Mouse (Mus musculus): Measurements from ENCODE around the gene Pef1. TPM values are rescaled to one million over a fixed set of nuclear protein-coding genes. Genes with fewer than 3 reads are reported as not detected.

Pef1 gene
- polyA plus RNA-seq, 1 experiment from 2014 or later, result 67.8 TPM

GRCm38 (mm10) chr4:130081345-130082190 is 20.8 kb upstream of the Pef1 start:
- H3K27me3 ChIP-seq (ENCODE audit: control insufficient read depth, insufficient read depth, low read length), result no peaks in the 10 kb centered on the region; the same call in 1 of the 2 replicates
- H3K4me3 ChIP-seq (ENCODE audit: low read depth, low read length), result no peak overlapping the region
- no peak overlapping the region for H3K9ac ChIP-seq (replicated peaks; ENCODE audit: low read length)
- H3K4me2 ChIP-seq (ENCODE audit: low read depth, low read length), result no peak overlapping the region
- WGBS, result 75% methylated on average over 19 of the region's 19 CpGs
- ATAC-seq (replicated peaks; ENCODE audit: insufficient number of reproducible peaks, low FRiP score, low TSS enrichment, low read depth) (no peak), DNase-seq (ENCODE audit: low spot score) (no peak)
- no peaks in the 10 kb centered on the region for H3K9me3 ChIP-seq (replicated peaks; ENCODE audit: control insufficient read depth, low read length)
- H3K36me3 ChIP-seq (replicated peaks; ENCODE audit: control insufficient read depth, insufficient read depth, low read depth, low read length), result no peaks in the 10 kb centered on the region
- no peak overlapping the region for H3K27ac ChIP-seq (replicated peaks; ENCODE audit: low read depth, low read length)
- H3K4me1 ChIP-seq (ENCODE audit: control insufficient read depth, insufficient read depth, low read length), result no peaks in the 10 kb centered on the region

- H3K27ac ChIP-seq (replicated peaks; ENCODE audit: low read depth, low read length), result no peak overlapping the region
- H3K9me3 ChIP-seq (replicated peaks; ENCODE audit: control insufficient read depth, low read length), result no peaks in the 10 kb centered on the region
- no peak for ATAC-seq (replicated peaks; ENCODE audit: insufficient number of reproducible peaks, low FRiP score, low TSS enrichment, low read depth)
- no peak overlapping the region for H3K4me3 ChIP-seq (ENCODE audit: low read depth, low read length)
- no peaks in the 10 kb centered on the region; the same call in 1 of the 2 replicates for H3K27me3 ChIP-seq (ENCODE audit: control insufficient read depth, insufficient read depth, low read length)
- H3K4me1 ChIP-seq (ENCODE audit: control insufficient read depth, insufficient read depth, low read length), result no peaks in the 10 kb centered on the region
- H3K9ac ChIP-seq (replicated peaks; ENCODE audit: low read length), result no peak overlapping the region
- H3K4me2 ChIP-seq (ENCODE audit: low read depth, low read length), result no peak overlapping the region
- WGBS, result 53% methylated on average over 9 of the region's 9 CpGs
- no peaks in the 10 kb centered on the region for H3K36me3 ChIP-seq (replicated peaks; ENCODE audit: control insufficient read depth, insufficient read depth, low read depth, low read length)
- no peak for DNase-seq (ENCODE audit: low spot score)
Measured at GRCm38 (mm10) chr4:130082211-130082610, 20.1 kb upstream of the Pef1 start.

- Histone ChIP-seq H3K36me3 (replicated peaks; ENCODE audit: control insufficient read depth, insufficient read depth, low read depth, low read length) (no peaks in the 10 kb centered on the region), H3K4me3 (ENCODE audit: low read depth, low read length) (no peak overlapping the region), H3K4me2 (ENCODE audit: low read depth, low read length) (no peak overlapping the region), H3K27ac (replicated peaks; ENCODE audit: low read depth, low read length) (no peak overlapping the region), H3K9me3 (replicated peaks; ENCODE audit: control insufficient read depth, low read length) (no peaks in the 10 kb centered on the region), H3K9ac (replicated peaks; ENCODE audit: low read length) (no peak overlapping the region), H3K27me3 (ENCODE audit: control insufficient read depth, insufficient read depth, low read length) (no peaks in the 10 kb centered on the region), H3K4me1 (ENCODE audit: control insufficient read depth, insufficient read depth, low read length) (no peaks in the 10 kb centered on the region)
- ATAC-seq (replicated peaks; ENCODE audit: insufficient number of reproducible peaks, low FRiP score, low TSS enrichment, low read depth) (no peak), DNase-seq (ENCODE audit: low spot score) (no peak)
- WGBS, result 52% methylated on average over 7 of the region's 7 CpGs
Measured at GRCm38 (mm10) chr4:130084331-130084945, 17.9 kb upstream of the Pef1 start.

GRCm38 (mm10) chr4:130085246-130085820 is 17.0 kb upstream of the Pef1 start:
- Histone ChIP-seq H3K27me3 (ENCODE audit: control insufficient read depth, insufficient read depth, low read length) (no peaks in the 10 kb centered on the region), H3K27ac (replicated peaks; ENCODE audit: low read depth, low read length) (no peak overlapping the region), H3K4me3 (ENCODE audit: low read depth, low read length) (no peak overlapping the region), H3K9me3 (replicated peaks; ENCODE audit: control insufficient read depth, low read length) (no peaks in the 10 kb centered on the region), H3K9ac (replicated peaks; ENCODE audit: low read length) (no peak overlapping the region), H3K36me3 (replicated peaks; ENCODE audit: control insufficient read depth, insufficient read depth, low read depth, low read length) (no peaks in the 10 kb centered on the region), H3K4me2 (ENCODE audit: low read depth, low read length) (no peak overlapping the region), H3K4me1 (ENCODE audit: control insufficient read depth, insufficient read depth, low read length) (no peaks in the 10 kb centered on the region)
- DNase-seq (ENCODE audit: low spot score) (no peak), ATAC-seq (replicated peaks; ENCODE audit: insufficient number of reproducible peaks, low FRiP score, low TSS enrichment, low read depth) (no peak)
- 72% methylated on average over 12 of the region's 12 CpGs for WGBS

GRCm38 (mm10) chr4:130087293-130087692 is 15.1 kb upstream of the Pef1 start:
- peak; percentile 91 for DNase-seq (ENCODE audit: low spot score)
- no peaks in the 10 kb centered on the region for H3K9me3 ChIP-seq (replicated peaks; ENCODE audit: control insufficient read depth, low read length)
- no peaks in the 10 kb centered on the region for H3K4me1 ChIP-seq (ENCODE audit: control insufficient read depth, insufficient read depth, low read length)
- WGBS, result 11% methylated on average over 7 of the region's 7 CpGs
- no peak overlapping the region for H3K4me3 ChIP-seq (ENCODE audit: low read depth, low read length)
- H3K4me2 ChIP-seq (ENCODE audit: low read depth, low read length), result no peak overlapping the region
- H3K27me3 ChIP-seq (ENCODE audit: control insufficient read depth, insufficient read depth, low read length), result no peaks in the 10 kb centered on the region
- H3K9ac ChIP-seq (replicated peaks; ENCODE audit: low read length), result no peak overlapping the region
- ATAC-seq (replicated peaks; ENCODE audit: insufficient number of reproducible peaks, low FRiP score, low TSS enrichment, low read depth), result peak; percentile 35; the same call in 1 of the 2 replicates
- no peak overlapping the region for H3K27ac ChIP-seq (replicated peaks; ENCODE audit: low read depth, low read length)
- no peaks in the 10 kb centered on the region for H3K36me3 ChIP-seq (replicated peaks; ENCODE audit: control insufficient read depth, insufficient read depth, low read depth, low read length)

GRCm38 (mm10) chr4:130095137-130095536 is 7.2 kb upstream of the Pef1 start:
- no peaks in the 10 kb centered on the region for H3K27me3 ChIP-seq (ENCODE audit: control insufficient read depth, insufficient read depth, low read length)
- H3K36me3 ChIP-seq (replicated peaks; ENCODE audit: control insufficient read depth, insufficient read depth, low read depth, low read length), result no peaks in the 10 kb centered on the region
- no peak for DNase-seq (ENCODE audit: low spot score)
- H3K4me3 ChIP-seq (ENCODE audit: low read depth, low read length), result no peak overlapping the region
- H3K4me2 ChIP-seq (ENCODE audit: low read depth, low read length), result no peak overlapping the region
- H3K27ac ChIP-seq (replicated peaks; ENCODE audit: low read depth, low read length), result no peak overlapping the region
- ATAC-seq (replicated peaks; ENCODE audit: insufficient number of reproducible peaks, low FRiP score, low TSS enrichment, low read depth), result no peak
- WGBS, result 35% methylated on average over 3 of the region's 3 CpGs
- no peak overlapping the region for H3K9ac ChIP-seq (replicated peaks; ENCODE audit: low read length)
- no peaks in the 10 kb centered on the region for H3K9me3 ChIP-seq (replicated peaks; ENCODE audit: control insufficient read depth, low read length)
- no peaks in the 10 kb centered on the region for H3K4me1 ChIP-seq (ENCODE audit: control insufficient read depth, insufficient read depth, low read length)

GRCm38 (mm10) chr4:130101183-130101582 is 1.2 kb upstream of the Pef1 start:
- ATAC-seq (replicated peaks; ENCODE audit: insufficient number of reproducible peaks, low FRiP score, low TSS enrichment, low read depth), result no peak
- H3K4me2 ChIP-seq (ENCODE audit: low read depth, low read length), result no peak overlapping the region
- whole genome bisulfite sequencing, result 17% methylated on average over 8 of the region's 8 CpGs
- DNase-seq (ENCODE audit: low spot score), result no peak
- no peak overlapping the region for H3K4me3 ChIP-seq (ENCODE audit: low read depth, low read length)
- no peaks in the 10 kb centered on the region for H3K36me3 ChIP-seq (replicated peaks; ENCODE audit: control insufficient read depth, insufficient read depth, low read depth, low read length)
- H3K27me3 ChIP-seq (ENCODE audit: control insufficient read depth, insufficient read depth, low read length), result no peaks in the 10 kb centered on the region
- H3K4me1 ChIP-seq (ENCODE audit: control insufficient read depth, insufficient read depth, low read length), result no peaks in the 10 kb centered on the region
- H3K9me3 ChIP-seq (replicated peaks; ENCODE audit: control insufficient read depth, low read length), result no peaks in the 10 kb centered on the region
- no peak overlapping the region for H3K27ac ChIP-seq (replicated peaks; ENCODE audit: low read depth, low read length)
- no peak overlapping the region for H3K9ac ChIP-seq (replicated peaks; ENCODE audit: low read length)

GRCm38 (mm10) chr4:130103632-130104031 is 1.3 kb downstream of the Pef1 start:
- H3K4me1 ChIP-seq (ENCODE audit: control insufficient read depth, insufficient read depth, low read length), result no peaks in the 10 kb centered on the region
- no peaks in the 10 kb centered on the region for H3K9me3 ChIP-seq (replicated peaks; ENCODE audit: control insufficient read depth, low read length)
- no peak overlapping the region for H3K4me3 ChIP-seq (ENCODE audit: low read depth, low read length)
- no peak overlapping the region for H3K27ac ChIP-seq (replicated peaks; ENCODE audit: low read depth, low read length)
- H3K27me3 ChIP-seq (ENCODE audit: control insufficient read depth, insufficient read depth, low read length), result no peaks in the 10 kb centered on the region
- no peak overlapping the region for H3K4me2 ChIP-seq (ENCODE audit: low read depth, low read length)
- no peak overlapping the region for H3K9ac ChIP-seq (replicated peaks; ENCODE audit: low read length)
- DNase-seq (ENCODE audit: low spot score), result no peak
- H3K36me3 ChIP-seq (replicated peaks; ENCODE audit: control insufficient read depth, insufficient read depth, low read depth, low read length), result no peaks in the 10 kb centered on the region
- no peak for ATAC-seq (replicated peaks; ENCODE audit: insufficient number of reproducible peaks, low FRiP score, low TSS enrichment, low read depth)
- 81% methylated on average over 12 of the region's 12 CpGs for WGBS
